Mouse (Mus musculus) monocyte, adult 59 days (primary cell): ENCODE measurements around the gene Dph5. TPM values are rescaled to one million over a fixed set of nuclear protein-coding genes. Genes with fewer than 3 reads are reported as not detected.

Experiments
- total RNA-seq, 2 experiments: library from RNA; stranded (reverse); gene quantifications; one replicate each; pipeline ENCODE4 v1.2.4; 2023

The Dph5 gene
- 10 to 100 TPM in 1 of 2 experiments, 1 to 10 TPM in 1; 8.3 to 16.0 TPM for total RNA-seq

DNA sequence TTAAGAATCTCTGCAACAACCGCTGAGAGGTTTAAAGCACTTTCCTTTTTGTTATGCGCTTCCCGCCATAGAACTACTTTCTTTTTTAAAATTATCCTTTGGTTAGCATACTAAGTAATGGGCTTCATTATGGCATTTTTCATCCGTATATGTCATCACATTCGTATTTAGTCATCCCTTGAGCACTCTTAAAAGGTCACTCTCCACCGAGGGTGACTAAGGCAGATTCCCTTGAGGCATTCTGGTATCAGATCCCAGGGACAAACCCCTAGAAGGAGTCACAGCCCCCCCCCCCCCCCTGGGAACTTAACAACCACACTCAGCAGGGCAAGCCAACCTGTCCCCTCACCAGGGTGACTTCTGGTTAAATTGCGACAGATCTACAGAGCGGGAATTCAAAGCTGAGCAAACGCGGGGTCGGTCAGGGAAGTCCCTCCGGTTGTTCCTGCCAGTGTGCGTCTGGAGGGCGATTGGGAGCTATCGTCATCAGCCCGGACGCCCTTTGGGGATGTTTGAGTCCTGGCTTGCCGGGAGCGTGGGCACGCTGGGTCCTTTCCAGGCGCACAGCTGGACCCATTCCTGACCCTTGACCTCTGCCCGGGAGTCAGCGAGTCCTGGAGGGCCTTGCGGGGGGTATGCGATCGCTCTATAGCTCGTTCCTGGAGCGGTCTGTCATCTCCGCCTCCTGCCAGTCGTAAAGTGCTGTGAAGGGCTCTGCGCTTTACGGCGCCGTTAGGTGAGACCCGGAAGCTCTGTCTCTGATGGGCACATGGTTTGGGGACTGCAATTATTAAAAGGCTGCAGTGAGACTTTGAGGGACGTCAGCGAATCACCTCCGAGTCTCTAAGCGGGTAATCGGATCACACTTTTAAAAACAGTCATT lies at the start of gene Dph5:
Gene Dph5 (plus strand): TSS at position 411 of the 883 bp plus-strand sequence.

Other genes with a start within 250 kb of the Dph5 start
- 1 to 10 TPM; 3.1 to 4.6 TPM for gene S1pr1, start 172.8 kb upstream of the Dph5 start, total RNA-seq
- gene Slc30a7, start 119.6 kb downstream of the Dph5 start, total RNA-seq, result 10 to 100 TPM; 42.5 to 43.3 TPM
- gene Extl2, start 119.6 kb downstream of the Dph5 start, total RNA-seq, result 1 to 10 TPM; 5.6 to 7.6 TPM
- 100 to 1,000 TPM; 534 to 567 TPM for gene Vcam1, start 241.9 kb downstream of the Dph5 start, total RNA-seq